Mouse (Mus musculus) neural tube, embryonic 13.5 days (tissue): ENCODE measurements around the gene Shisa2. TPM values are rescaled to one million over a fixed set of nuclear protein-coding genes. Genes with fewer than 3 reads are reported as not detected.
A peak's percentile ranks its signal among the peaks of the same experiment; 100 is the strongest.
"Not testable (repeated sequence)": the region's sequence is repeated elsewhere in the genome, so short reads cannot be mapped to it uniquely, and the experiment has no call there.

Experiments used
- ATAC-seq: fragments of 200-750 bp; cut with Nextera tagmentation; 2 replicates; pipeline ENCODE4 v1.8.0; 2017; ENCODE audit warnings: low read depth, mild to moderate bottlenecking, moderate TSS enrichment, moderate library complexity
- H3K27ac ChIP-seq: fragments of 300-500 bp; sonication (generic); replicated peaks from 2 replicates; pipeline ENCODE4 v1.5.1; 2015; ENCODE audit warnings: moderate library complexity, mild to moderate bottlenecking, inconsistent platforms
- H3K27me3 ChIP-seq: fragments of 300-500 bp; sonication (generic); 2 replicates; pipeline ENCODE4 v1.6.1; 2015; ENCODE audit warnings: mild to moderate bottlenecking, inconsistent platforms
- H3K36me3 ChIP-seq: fragments of 300-500 bp; sonication (generic); 2 replicates; pipeline ENCODE4 v1.6.1; 2015; ENCODE audit warnings: mild to moderate bottlenecking, inconsistent platforms
- H3K4me1 ChIP-seq: fragments of 300-500 bp; sonication (generic); replicated peaks from 2 replicates; pipeline ENCODE4 v1.6.1; 2015; ENCODE audit warnings: inconsistent platforms
- H3K4me2 ChIP-seq: fragments of 300-500 bp; sonication (generic); 2 replicates; pipeline ENCODE4 v1.6.1; 2015; ENCODE audit warnings: inconsistent platforms, mild to moderate bottlenecking, moderate library complexity
- H3K4me3 ChIP-seq: fragments of 300-500 bp; sonication (generic); 2 replicates; pipeline ENCODE4 v1.5.1; 2015; ENCODE audit warnings: mild to moderate bottlenecking, inconsistent platforms
- H3K9ac ChIP-seq: fragments of 300-500 bp; sonication (generic); 2 replicates; pipeline ENCODE4 v1.6.1; 2015; ENCODE audit warnings: moderate library complexity, mild to moderate bottlenecking, inconsistent platforms
- H3K9me3 ChIP-seq: fragments of 300-500 bp; sonication (generic); 2 replicates; pipeline ENCODE4 v1.6.1; 2016; ENCODE audit warnings: inconsistent platforms
- WGBS: fragments of 180-500 bp; shearing (Covaris S2); methylation state at CpG from one replicate; pipeline ENCODE4 v1.1.7; 2015; 5-methylcytosine and 5-hydroxymethylcytosine counted together
- polyA plus RNA-seq: library from polyadenylated mRNA; unstranded; fragments of >200 nt; fragmentation: Nextera tagmentation; extraction: Ambion mirVana; gene quantifications from 2 replicates; pipeline ENCODE4 v1.2.1, GENCODE M21; 2015

Gene Shisa2
- polyA plus RNA-seq, 1 experiment from 2014 or later = 3.6 TPM

- Histone ChIP-seq H3K27me3 (no peaks in the 10 kb centered on the region), H3K27ac (no peak overlapping the region), H3K36me3 (no peaks in the 10 kb centered on the region), H3K9ac (no peak overlapping the region), H3K9me3 (no peaks in the 10 kb centered on the region), H3K4me1 (no peaks in the 10 kb centered on the region), H3K4me3 (no peak overlapping the region), H3K4me2 (no peak overlapping the region)
- ATAC-seq = no peak
- 51% methylated on average over 14 of the region's 14 CpGs for WGBS
Measured at GRCm38 (mm10) chr14:59612920-59613625, 12.0 kb upstream of the Shisa2 start.

GRCm38 (mm10) chr14:59614149-59614548 lies 11.0 kb upstream of the Shisa2 start:
- not testable (repeated sequence) for H3K27ac ChIP-seq, ATAC-seq, H3K27me3 ChIP-seq, H3K4me2 ChIP-seq, H3K36me3 ChIP-seq, H3K4me1 ChIP-seq, H3K9ac ChIP-seq, H3K9me3 ChIP-seq, H3K4me3 ChIP-seq
- WGBS = 82% methylated on average over 3 of the region's 3 CpGs

GRCm38 (mm10) chr14:59616802-59617201 lies 8.3 kb upstream of the Shisa2 start:
- H3K4me3 ChIP-seq = no peak overlapping the region
- 53% methylated on average over 7 of the region's 7 CpGs for WGBS
- no peaks in the 10 kb centered on the region for H3K9me3 ChIP-seq
- peaks cover 9% of the 10 kb centered on the region; the same call in 1 of the 2 replicates for H3K27me3 ChIP-seq
- ATAC-seq = no peak
- no peak overlapping the region for H3K27ac ChIP-seq
- H3K4me1 ChIP-seq = no peaks in the 10 kb centered on the region
- no peaks in the 10 kb centered on the region for H3K36me3 ChIP-seq
- no peak overlapping the region for H3K9ac ChIP-seq
- no peak overlapping the region for H3K4me2 ChIP-seq

- H3K36me3 ChIP-seq = no peaks in the 10 kb centered on the region
- no peak overlapping the region for H3K4me3 ChIP-seq
- peaks cover 37% of the 10 kb centered on the region for H3K4me1 ChIP-seq
- no peak overlapping the region for H3K27ac ChIP-seq
- ATAC-seq = no peak
- 22% methylated on average over 9 of the region's 9 CpGs for WGBS
- no peak overlapping the region for H3K9ac ChIP-seq
- H3K27me3 ChIP-seq = peaks cover 63% of the 10 kb centered on the region
- H3K4me2 ChIP-seq = peak overlapping the region; percentile 73
- H3K9me3 ChIP-seq = no peaks in the 10 kb centered on the region
Measured at GRCm38 (mm10) chr14:59624326-59624885, 702 bp upstream of the Shisa2 start.

GRCm38 (mm10) chr14:59625806-59626364 lies 777 bp downstream of the Shisa2 start:
- H3K9ac ChIP-seq = peak overlapping the region; percentile 77
- H3K4me1 ChIP-seq = peaks cover 38% of the 10 kb centered on the region
- H3K4me2 ChIP-seq = peak overlapping the region; percentile 73
- H3K36me3 ChIP-seq = no peaks in the 10 kb centered on the region
- no peaks in the 10 kb centered on the region for H3K9me3 ChIP-seq
- ATAC-seq = peak; percentile 70
- H3K4me3 ChIP-seq = peak overlapping the region; percentile 62
- under 1% methylated on average over 51 of the region's 51 CpGs for WGBS
- H3K27me3 ChIP-seq = peaks cover 68% of the 10 kb centered on the region
- peak overlapping the region; percentile 78 for H3K27ac ChIP-seq

GRCm38 (mm10) chr14:59626711-59627110 lies 1.6 kb downstream of the Shisa2 start:
- Histone ChIP-seq H3K36me3 (no peaks in the 10 kb centered on the region), H3K27ac (no peak overlapping the region), H3K9me3 (no peaks in the 10 kb centered on the region), H3K9ac (peak overlapping the region; percentile 77), H3K4me2 (peak overlapping the region; percentile 73), H3K4me1 (peaks cover 42% of the 10 kb centered on the region), H3K27me3 (peaks cover 64% of the 10 kb centered on the region), H3K4me3 (peak overlapping the region; percentile 62)
- ATAC-seq = no peak
- 26% methylated on average over 8 of the region's 8 CpGs for WGBS

GRCm38 (mm10) chr14:59627142-59627680 lies 2.1 kb downstream of the Shisa2 start:
- WGBS = 14% methylated on average over 9 of the region's 9 CpGs
- peak overlapping the region; percentile 73 for H3K4me2 ChIP-seq
- peaks cover 64% of the 10 kb centered on the region for H3K27me3 ChIP-seq
- H3K4me3 ChIP-seq = peak overlapping the region; percentile 62
- H3K27ac ChIP-seq = no peak overlapping the region
- no peaks in the 10 kb centered on the region for H3K36me3 ChIP-seq
- no peak for ATAC-seq
- peaks cover 42% of the 10 kb centered on the region for H3K4me1 ChIP-seq
- peak overlapping the region; percentile 77; the same call in 1 of the 2 replicates for H3K9ac ChIP-seq
- no peaks in the 10 kb centered on the region for H3K9me3 ChIP-seq

GRCm38 (mm10) chr14:59627823-59628222 lies 2.7 kb downstream of the Shisa2 start:
- H3K27ac ChIP-seq = no peak overlapping the region
- H3K9me3 ChIP-seq = no peaks in the 10 kb centered on the region
- no peak for ATAC-seq
- H3K4me2 ChIP-seq = peak overlapping the region; percentile 73
- 21% methylated on average over 7 of the region's 7 CpGs for WGBS
- peaks cover 42% of the 10 kb centered on the region for H3K4me1 ChIP-seq
- peak overlapping the region; percentile 62 for H3K4me3 ChIP-seq
- H3K36me3 ChIP-seq = no peaks in the 10 kb centered on the region
- H3K9ac ChIP-seq = peak overlapping the region; percentile 31; the same call in 1 of the 2 replicates
- H3K27me3 ChIP-seq = peaks cover 58% of the 10 kb centered on the region

GRCm38 (mm10) chr14:59629308-59629707 lies 4.2 kb downstream of the Shisa2 start:
- Histone ChIP-seq H3K36me3 (no peaks in the 10 kb centered on the region), H3K4me2 (no peak overlapping the region), H3K4me1 (peaks cover 42% of the 10 kb centered on the region), H3K9ac (no peak overlapping the region), H3K4me3 (no peak overlapping the region), H3K9me3 (no peaks in the 10 kb centered on the region), H3K27ac (no peak overlapping the region), H3K27me3 (peaks cover 43% of the 10 kb centered on the region)
- 88% methylated on average over 15 of the region's 15 CpGs for WGBS
- ATAC-seq = no peak

GRCm38 (mm10) chr14:59630096-59630495 lies 5.0 kb downstream of the Shisa2 start:
- Histone ChIP-seq H3K4me2 (no peak overlapping the region), H3K9me3 (no peaks in the 10 kb centered on the region), H3K36me3 (no peaks in the 10 kb centered on the region), H3K4me1 (peaks cover 35% of the 10 kb centered on the region), H3K9ac (no peak overlapping the region), H3K4me3 (no peak overlapping the region), H3K27ac (no peak overlapping the region), H3K27me3 (peaks cover 36% of the 10 kb centered on the region)
- WGBS = 80% methylated on average over 9 of the region's 9 CpGs
- ATAC-seq = no peak

- Histone ChIP-seq H3K4me3 (no peak overlapping the region), H3K27ac (no peak overlapping the region), H3K4me2 (no peak overlapping the region), H3K36me3 (no peaks in the 10 kb centered on the region), H3K27me3 (peaks cover 27% of the 10 kb centered on the region), H3K9ac (no peak overlapping the region), H3K4me1 (peaks cover 19% of the 10 kb centered on the region), H3K9me3 (no peaks in the 10 kb centered on the region)
- ATAC-seq = no peak
- 94% methylated on average over 6 of the region's 6 CpGs for WGBS
Measured at GRCm38 (mm10) chr14:59632067-59632466, 7.0 kb downstream of the Shisa2 start.

GRCm38 (mm10) chr14:59633295-59633898 lies 8.3 kb downstream of the Shisa2 start:
- Histone ChIP-seq H3K4me1 (0 out of 2 replicates have a peak, but pooled peaks cover 5% of the 10 kb centered on the region), H3K36me3 (no peaks in the 10 kb centered on the region), H3K9me3 (no peaks in the 10 kb centered on the region), H3K27ac (no peak overlapping the region), H3K9ac (no peak overlapping the region), H3K4me3 (no peak overlapping the region), H3K4me2 (no peak overlapping the region), H3K27me3 (peaks cover 15% of the 10 kb centered on the region)
- WGBS = 79% methylated on average over 5 of the region's 5 CpGs
- ATAC-seq = no peak
